Mouse (Mus musculus) hindbrain, embryonic 10.5 days (tissue): ENCODE results near the gene Avpr2. TPM values are rescaled to one million over a fixed set of nuclear protein-coding genes. Genes with fewer than 3 reads are reported as not detected.

Experiments used
- DNase-seq: peaks from one replicate; pipeline ENCODE4 v3.0.0-alpha.2; 2017; ENCODE audit warnings: low spot score
- H3K27ac ChIP-seq: fragments of 300-500 bp; sonication (generic); 2 replicates; pipeline ENCODE4 v1.5.1; 2016; ENCODE audit warnings: mild to moderate bottlenecking, moderate library complexity
- H3K27me3 ChIP-seq: fragments of 300-500 bp; sonication (generic); 2 replicates; pipeline ENCODE4 v1.6.1; 2016; ENCODE audit warnings: mild to moderate bottlenecking; ENCODE audit not compliant: poor library complexity, insufficient read depth, severe bottlenecking
- H3K36me3 ChIP-seq: fragments of 300-500 bp; sonication (generic); 2 replicates; pipeline ENCODE4 v1.6.1; 2016; ENCODE audit warnings: mild to moderate bottlenecking, moderate library complexity
- H3K4me1 ChIP-seq: fragments of 300-500 bp; sonication (generic); replicated peaks from 2 replicates; pipeline ENCODE4 v1.6.1; 2016; ENCODE audit warnings: mild to moderate bottlenecking
- H3K4me3 ChIP-seq: fragments of 300-500 bp; sonication (generic); 2 replicates; pipeline ENCODE4 v1.5.1; 2016; ENCODE audit warnings: mild to moderate bottlenecking, moderate library complexity
- H3K9me3 ChIP-seq: fragments of 300-500 bp; sonication (generic); 2 replicates; pipeline ENCODE4 v1.6.1; 2016; ENCODE audit warnings: mild to moderate bottlenecking, moderate library complexity
- WGBS: fragments of 180-500 bp; shearing (Covaris S2); methylation state at CpG from one replicate; pipeline ENCODE4 v1.1.7; 2016; 5-methylcytosine and 5-hydroxymethylcytosine counted together
- polyA plus RNA-seq: library from polyadenylated mRNA; unstranded; fragments of >200 nt; fragmentation: Nextera tagmentation; extraction: Ambion mirVana; gene quantifications from 2 replicates; pipeline ENCODE4 v1.2.1, GENCODE M21; 2016

Gene Avpr2
- polyA plus RNA-seq, 1 experiment from 2014 or later: 0.16 TPM

DNA sequence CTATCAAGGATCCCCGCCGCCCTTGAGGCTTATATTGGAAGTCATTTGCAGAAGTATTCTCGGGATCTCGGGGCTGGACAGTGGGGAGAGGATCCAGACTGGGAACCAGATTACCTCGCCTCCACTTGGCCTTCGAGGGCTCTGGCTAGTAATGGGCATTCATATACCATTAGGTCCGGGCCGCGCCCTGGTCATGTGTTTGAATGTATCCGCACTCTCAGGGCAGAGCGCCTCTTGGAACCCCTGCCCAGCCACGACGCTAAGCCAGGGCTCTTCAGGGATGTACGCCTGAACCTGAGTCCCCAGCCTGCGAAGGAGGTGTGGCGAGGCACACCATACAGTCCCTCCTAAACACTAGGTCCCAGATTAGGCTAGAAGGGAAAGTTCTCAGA lies 10.9 kb upstream of the Avpr2 start:
- Histone ChIP-seq H3K36me3 (no peaks in the 10 kb centered on the region), H3K9me3 (no peaks in the 10 kb centered on the region), H3K4me3 (peak overlapping the region; percentile 54), H3K27me3 (peaks cover 44% of the 10 kb centered on the region), H3K27ac (peak overlapping the region; percentile 73), H3K4me1 (no peaks in the 10 kb centered on the region; the same call in 1 of the 2 replicates)
- 20% methylated on average over 16 of the region's 16 CpGs for WGBS
- peak; percentile 9 for DNase-seq

GRCm38 (mm10) chrX:73881463-73881862 lies 10.4 kb upstream of the Avpr2 start:
- Histone ChIP-seq H3K27me3 (peaks cover 44% of the 10 kb centered on the region), H3K36me3 (no peaks in the 10 kb centered on the region), H3K27ac (peak overlapping the region; percentile 73; the same call in 1 of the 2 replicates), H3K9me3 (no peaks in the 10 kb centered on the region), H3K4me3 (peak overlapping the region; percentile 54), H3K4me1 (no peaks in the 10 kb centered on the region; the same call in 1 of the 2 replicates)
- peak; percentile 30 for DNase-seq
- WGBS: 11% methylated on average over 6 of the region's 6 CpGs

GRCm38 (mm10) chrX:73892833-73893232 lies 931 bp downstream of the Avpr2 start:
- no peak overlapping the region for H3K27ac ChIP-seq
- 87% methylated on average over 14 of the region's 14 CpGs for WGBS
- H3K9me3 ChIP-seq: no peaks in the 10 kb centered on the region
- no peaks in the 10 kb centered on the region for H3K4me1 ChIP-seq
- H3K36me3 ChIP-seq: no peaks in the 10 kb centered on the region
- no peak for DNase-seq
- H3K27me3 ChIP-seq: no peaks in the 10 kb centered on the region
- H3K4me3 ChIP-seq: no peak overlapping the region

DNA sequence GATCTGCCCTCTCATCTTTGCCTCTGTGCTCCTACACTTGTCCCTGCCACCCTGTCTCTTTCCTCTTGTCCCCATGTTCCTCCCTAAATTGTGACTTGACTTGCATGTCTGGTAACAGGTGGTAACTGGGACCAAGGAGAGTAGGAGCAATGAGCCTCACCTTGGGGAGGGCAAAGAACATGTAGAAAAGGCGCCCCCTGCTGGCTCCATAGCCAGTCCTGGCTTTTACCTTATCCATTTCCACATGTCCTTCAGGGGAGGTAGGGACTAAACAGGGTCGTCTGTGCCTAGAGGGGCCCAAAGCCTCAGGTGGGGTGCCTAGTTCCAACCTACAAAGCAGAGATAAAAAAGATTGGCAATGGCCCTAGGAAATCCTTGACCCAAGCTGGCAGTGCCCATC lies 3.8 kb downstream of the Avpr2 start, which contains the start of gene L1cam:
Gene L1cam, minus strand, starts transcription at position 387 of the 400 bp plus-strand sequence.
- DNase-seq: peak; percentile 27
- Histone ChIP-seq H3K27me3 (no peaks in the 10 kb centered on the region), H3K4me3 (no peak within 1 kb of the TSS), H3K36me3 (no peaks in the 10 kb centered on the region), H3K9me3 (no peaks in the 10 kb centered on the region), H3K4me1 (no peaks in the 10 kb centered on the region), H3K27ac (no peak within 1 kb of the TSS)
- 26% methylated on average over 2 of the region's 2 CpGs for WGBS

GRCm38 (mm10) chrX:73897959-73898358 lies 6.1 kb downstream of the Avpr2 start:
- Histone ChIP-seq H3K4me1 (no peaks in the 10 kb centered on the region), H3K9me3 (no peaks in the 10 kb centered on the region), H3K4me3 (no peak overlapping the region), H3K27ac (no peak overlapping the region), H3K36me3 (no peaks in the 10 kb centered on the region), H3K27me3 (no peaks in the 10 kb centered on the region)
- 67% methylated on average over 3 of the region's 3 CpGs for WGBS
- no peak for DNase-seq

GRCm38 (mm10) chrX:73910049-73910448 lies 18.1 kb downstream of the Avpr2 start:
- Histone ChIP-seq H3K36me3 (no peaks in the 10 kb centered on the region), H3K27me3 (no peaks in the 10 kb centered on the region), H3K4me3 (no peak overlapping the region), H3K27ac (no peak overlapping the region), H3K4me1 (peaks cover 6% of the 10 kb centered on the region), H3K9me3 (no peaks in the 10 kb centered on the region)
- WGBS: 74% methylated on average over 1 of the region's 1 CpGs
- no peak for DNase-seq

DNA sequence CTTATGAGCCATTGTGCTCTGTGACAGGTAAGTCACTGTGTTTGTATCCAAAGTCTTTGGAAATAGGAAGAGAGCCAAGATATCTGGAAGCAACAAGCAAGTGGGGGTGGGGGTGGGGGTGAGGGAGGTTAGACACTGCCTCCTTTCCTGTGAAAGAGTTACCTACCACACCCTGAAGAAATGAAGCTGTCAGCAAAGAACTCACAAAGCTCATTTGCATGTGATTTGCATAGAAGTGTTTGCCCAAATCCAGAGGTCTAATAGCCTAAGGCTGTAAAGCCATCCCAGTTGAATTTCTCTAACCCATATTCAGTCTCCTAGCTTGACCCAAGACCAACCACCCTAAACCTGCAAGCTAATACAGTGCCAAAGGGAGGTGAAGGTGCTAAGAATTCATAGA lies 18.5 kb downstream of the Avpr2 start:
- DNase-seq: no peak
- Histone ChIP-seq H3K4me1 (peaks cover 6% of the 10 kb centered on the region), H3K36me3 (no peaks in the 10 kb centered on the region), H3K4me3 (peak overlapping the region; percentile 38), H3K27ac (no peak overlapping the region), H3K9me3 (no peaks in the 10 kb centered on the region), H3K27me3 (no peaks in the 10 kb centered on the region)

- no peaks in the 10 kb centered on the region for H3K36me3 ChIP-seq
- no peaks in the 10 kb centered on the region for H3K9me3 ChIP-seq
- DNase-seq: no peak
- H3K4me1 ChIP-seq: peaks cover 6% of the 10 kb centered on the region
- 25% methylated on average over 26 of the region's 26 CpGs for WGBS
- H3K27ac ChIP-seq: peak overlapping the region; percentile 29; the same call in 1 of the 2 replicates
- H3K4me3 ChIP-seq: peak overlapping the region; percentile 38
- H3K27me3 ChIP-seq: no peaks in the 10 kb centered on the region
Observed at GRCm38 (mm10) chrX:73911156-73911555, 19.3 kb downstream of the Avpr2 start.

- WGBS: 83% methylated on average over 2 of the region's 2 CpGs
- peaks cover 6% of the 10 kb centered on the region for H3K4me1 ChIP-seq
- H3K4me3 ChIP-seq: no peak overlapping the region
- no peaks in the 10 kb centered on the region for H3K9me3 ChIP-seq
- H3K36me3 ChIP-seq: no peaks in the 10 kb centered on the region
- no peak overlapping the region for H3K27ac ChIP-seq
- H3K27me3 ChIP-seq: no peaks in the 10 kb centered on the region
- DNase-seq: no peak
Observed at GRCm38 (mm10) chrX:73911588-73911987, 19.7 kb downstream of the Avpr2 start.

- Histone ChIP-seq H3K36me3 (peaks cover 33% of the 10 kb centered on the region), H3K4me1 (peaks cover 6% of the 10 kb centered on the region), H3K27me3 (no peaks in the 10 kb centered on the region), H3K4me3 (peak overlapping the region; percentile 32), H3K9me3 (no peaks in the 10 kb centered on the region), H3K27ac (peak overlapping the region; percentile 80)
- 36% methylated on average over 31 of the region's 31 CpGs for WGBS
- DNase-seq: peak; percentile 89
Observed at GRCm38 (mm10) chrX:73914827-73915703, 23.2 kb downstream of the Avpr2 start.

- 78% methylated on average over 8 of the region's 8 CpGs for WGBS
- DNase-seq: no peak
- no peaks in the 10 kb centered on the region for H3K9me3 ChIP-seq
- H3K4me3 ChIP-seq: no peak overlapping the region
- H3K36me3 ChIP-seq: peaks cover 33% of the 10 kb centered on the region
- H3K27me3 ChIP-seq: no peaks in the 10 kb centered on the region
- peaks cover 6% of the 10 kb centered on the region; the same call in 1 of the 2 replicates for H3K4me1 ChIP-seq
- H3K27ac ChIP-seq: no peak overlapping the region
Observed at GRCm38 (mm10) chrX:73916945-73917344, 25.0 kb downstream of the Avpr2 start.

DNA sequence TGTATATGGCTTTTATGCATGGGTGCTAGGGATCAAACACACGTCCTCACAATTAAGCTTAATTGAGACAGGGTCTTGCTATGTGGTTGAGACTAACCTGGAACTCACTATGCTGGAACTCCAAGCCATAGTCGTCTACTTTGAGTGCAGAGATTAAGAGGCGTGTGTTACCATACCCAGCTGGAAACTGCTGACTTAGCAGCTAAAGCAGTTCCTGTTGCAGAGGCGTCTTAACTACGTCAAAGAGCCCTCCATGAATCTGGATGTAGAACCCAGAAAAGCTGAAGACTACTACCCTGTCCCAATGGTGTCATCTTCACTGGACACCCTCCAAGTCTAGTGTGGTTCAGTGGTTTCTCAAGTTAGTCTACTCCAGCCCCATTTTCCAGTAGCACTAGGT lies 26.7 kb downstream of the Avpr2 start:
- no peak for DNase-seq
- WGBS: 90% methylated on average over 5 of the region's 5 CpGs
- H3K27ac ChIP-seq: no peak overlapping the region
- H3K4me1 ChIP-seq: peaks cover 6% of the 10 kb centered on the region; the same call in 1 of the 2 replicates
- H3K27me3 ChIP-seq: no peaks in the 10 kb centered on the region
- peaks cover 33% of the 10 kb centered on the region for H3K36me3 ChIP-seq
- H3K4me3 ChIP-seq: no peak overlapping the region
- H3K9me3 ChIP-seq: no peaks in the 10 kb centered on the region

GRCm38 (mm10) chrX:73921285-73921822 lies 29.5 kb downstream of the Avpr2 start:
- Histone ChIP-seq H3K36me3 (peaks cover 33% of the 10 kb centered on the region), H3K9me3 (no peaks in the 10 kb centered on the region), H3K27ac (peak overlapping the region; percentile 89), H3K27me3 (no peaks in the 10 kb centered on the region), H3K4me1 (peaks cover 6% of the 10 kb centered on the region; the same call in 1 of the 2 replicates), H3K4me3 (peak overlapping the region; percentile 62)
- DNase-seq: no peak
- WGBS: 16% methylated on average over 34 of the region's 34 CpGs
